Mouse (Mus musculus) stomach, postnatal 0 days (tissue): Measurements from ENCODE around the gene Wdr66.

ENCODE experiments used
- CTCF ChIP-seq: IDR thresholded peaks from 2 replicates; pipeline ENCODE4 v1.5.1; 2016; ENCODE audit warnings: antibody characterized with exemption, low read depth, mild to moderate bottlenecking, moderate library complexity
- EP300 ChIP-seq: optimal IDR thresholded peaks from 2 replicates; pipeline ENCODE3; 2016; ENCODE audit warnings: antibody characterized with exemption

- no peak for TF ChIP-seq CTCF
- TF ChIP-seq EP300: no peak
Observed at GRCm38 (mm10) chr5:123338463-123338862, 86.6 kb downstream of the Wdr66 start.
